Mouse (Mus musculus) forebrain, embryonic 11.5 days (tissue): ENCODE data around the gene Orai1. TPM values are rescaled to one million over a fixed set of nuclear protein-coding genes. Genes with fewer than 3 reads are reported as not detected.
"Not testable (repeated sequence)": the region's sequence is repeated elsewhere in the genome, so short reads cannot be mapped to it uniquely, and the experiment has no call there.

Experiments used
- ATAC-seq: fragments of 200-750 bp; cut with Nextera tagmentation; replicated peaks from 2 replicates; pipeline ENCODE4 v1.8.0; 2017; ENCODE audit warnings: moderate TSS enrichment; ENCODE audit not compliant: low FRiP score
- DNase-seq: peaks from one replicate; pipeline ENCODE4 v3.0.0-alpha.2; 2017; ENCODE audit warnings: low spot score
- H3K27ac ChIP-seq: fragments of 300-500 bp; sonication (generic); 2 replicates; pipeline ENCODE4 v1.5.1; 2014; ENCODE audit warnings: low read depth, low read length
- H3K27me3 ChIP-seq: fragments of 300-500 bp; sonication (generic); 2 replicates; pipeline ENCODE4 v1.6.1; 2014; ENCODE audit warnings: mild to moderate bottlenecking, low read length, mixed read lengths; ENCODE audit not compliant: control insufficient read depth, insufficient read depth
- H3K36me3 ChIP-seq: fragments of 300-500 bp; sonication (generic); 2 replicates; pipeline ENCODE4 v1.6.1; 2014; ENCODE audit warnings: mild to moderate bottlenecking, low read length, moderate library complexity, mixed read lengths; ENCODE audit not compliant: control insufficient read depth, insufficient read depth
- H3K4me1 ChIP-seq: fragments of 300-500 bp; sonication (generic); replicated peaks from 2 replicates; pipeline ENCODE4 v1.6.1; 2014; ENCODE audit warnings: low read length, mixed read lengths; ENCODE audit not compliant: control insufficient read depth, insufficient read depth
- H3K4me2 ChIP-seq: fragments of 300-500 bp; sonication (generic); 2 replicates; pipeline ENCODE4 v1.6.1; 2014; ENCODE audit warnings: low read depth, mild to moderate bottlenecking, low read length, moderate library complexity, mixed read lengths; ENCODE audit not compliant: severe bottlenecking
- H3K4me3 ChIP-seq: fragments of 300-500 bp; sonication (generic); 2 replicates; pipeline ENCODE4 v1.5.1; 2014; ENCODE audit warnings: low read depth, low read length
- H3K9ac ChIP-seq: fragments of 300-500 bp; sonication (generic); 2 replicates; pipeline ENCODE4 v1.6.1; 2014; ENCODE audit warnings: low read length
- H3K9me3 ChIP-seq: fragments of 300-500 bp; sonication (generic); 2 replicates; pipeline ENCODE4 v1.6.1; 2016; ENCODE audit warnings: low read length, mixed read lengths; ENCODE audit not compliant: control insufficient read depth
- WGBS: fragments of 180-500 bp; shearing (Covaris S2); extraction: QIAGEN DNeasy Blood & Tissue Kit; methylation state at CpG from one replicate; pipeline ENCODE4 v1.1.7; 2014; 5-methylcytosine and 5-hydroxymethylcytosine counted together
- polyA plus RNA-seq: library from polyadenylated mRNA; unstranded; fragments of >200 nt; fragmentation: Nextera tagmentation; extraction: Ambion mirVana; gene quantifications from 2 replicates; pipeline ENCODE4 v1.2.1, GENCODE M21; 2014

Gene Orai1
- polyA plus RNA-seq, result 9.6 and 9.8 TPM in 2 replicates

- Histone ChIP-seq H3K27me3 (peaks cover 2% of the 10 kb centered on the region; the same call in 1 of the 2 replicates), H3K9ac (peak within 1 kb of the TSS; percentile 57), H3K4me2 (peak within 1 kb of the TSS; percentile 80), H3K4me1 (peaks cover 17% of the 10 kb centered on the region; the same call in 1 of the 2 replicates), H3K4me3 (peak within 1 kb of the TSS; percentile 61), H3K27ac (peak within 1 kb of the TSS; percentile 73), H3K36me3 (no peaks in the 10 kb centered on the region), H3K9me3 (no peaks in the 10 kb centered on the region)
- under 1% methylated on average over 96 of the region's 106 CpGs for WGBS
- ATAC-seq (peak; percentile 90), DNase-seq (peak; percentile 99)
Measured at GRCm38 (mm10) chr5:123014753-123015701, at the start of gene Orai1. Gene Orai1, plus strand, starts transcription at chr5:123015074.

DNA sequence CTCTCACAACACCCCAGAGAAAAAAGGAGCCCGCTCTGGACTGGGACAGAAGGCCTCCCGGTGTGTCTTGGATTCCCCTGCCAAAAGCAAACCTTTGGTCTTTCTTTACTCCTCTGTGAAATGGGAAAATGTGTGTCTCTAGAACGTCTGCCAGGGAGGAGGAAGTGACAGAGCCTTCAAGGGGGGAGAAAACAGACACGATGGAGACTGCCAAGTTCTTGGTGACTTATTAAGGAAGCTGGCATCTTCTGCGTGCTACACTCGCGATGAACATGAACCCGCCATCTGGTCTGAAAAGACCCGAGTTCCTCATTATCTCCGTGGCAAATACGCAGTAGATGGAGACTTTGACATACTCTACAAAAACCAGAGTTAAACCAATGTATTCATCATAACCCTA, 49.4 kb upstream of the Orai1 start:
- no peaks in the 10 kb centered on the region for H3K4me1 ChIP-seq
- no peaks in the 10 kb centered on the region for H3K36me3 ChIP-seq
- no peak overlapping the region for H3K4me3 ChIP-seq
- no peak overlapping the region for H3K9ac ChIP-seq
- H3K4me2 ChIP-seq, result no peak overlapping the region
- 93% methylated on average over 11 of the region's 11 CpGs for WGBS
- H3K27me3 ChIP-seq, result no peaks in the 10 kb centered on the region
- DNase-seq (no peak), ATAC-seq (no peak)
- no peaks in the 10 kb centered on the region for H3K9me3 ChIP-seq
- H3K27ac ChIP-seq, result no peak overlapping the region

DNA sequence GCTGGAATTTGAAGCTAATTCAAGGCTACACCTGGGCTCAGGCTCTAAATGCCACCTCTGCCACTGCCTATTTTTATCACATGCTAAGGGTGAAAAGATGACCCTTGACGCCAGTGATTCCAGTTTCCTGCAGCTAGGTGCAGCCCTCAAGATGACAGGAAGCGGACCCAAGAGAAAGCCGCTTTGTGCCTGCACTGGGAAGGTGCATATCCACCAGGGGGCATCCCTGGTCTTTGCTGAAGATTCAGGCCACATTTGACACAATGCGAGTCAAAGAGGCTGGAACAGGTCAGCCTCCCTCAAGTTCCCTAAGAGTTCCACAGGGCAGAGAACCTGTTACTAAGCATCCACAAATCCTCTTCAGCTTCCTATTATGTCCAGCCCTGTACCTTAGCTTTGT, 46.6 kb upstream of the Orai1 start:
- Histone ChIP-seq H3K9ac (no peak overlapping the region), H3K27me3 (no peaks in the 10 kb centered on the region), H3K9me3 (no peaks in the 10 kb centered on the region), H3K27ac (no peak overlapping the region), H3K4me2 (no peak overlapping the region), H3K4me3 (no peak overlapping the region), H3K4me1 (no peaks in the 10 kb centered on the region), H3K36me3 (no peaks in the 10 kb centered on the region)
- no peak for ATAC-seq
- DNase-seq, result peak; percentile 82
- WGBS, result 36% methylated on average over 4 of the region's 4 CpGs

DNA sequence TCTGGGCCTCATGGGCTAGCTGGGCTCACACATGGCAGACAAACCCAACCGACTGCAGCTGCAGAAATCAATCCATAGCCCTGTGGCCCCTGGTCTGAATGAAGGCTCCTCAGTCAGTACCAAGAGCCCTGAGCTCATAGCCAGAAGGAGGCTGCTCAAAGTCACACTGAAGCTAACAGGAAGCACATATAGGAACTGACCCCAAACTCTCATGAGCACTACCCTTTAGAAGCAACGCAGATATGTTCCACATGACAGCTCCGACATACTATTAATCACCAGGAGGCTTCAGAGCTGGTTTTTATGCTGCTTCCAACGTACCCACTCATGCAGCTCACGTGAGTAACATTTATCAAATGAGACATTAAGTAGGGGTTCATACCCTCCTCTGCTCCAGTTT, 44.8 kb upstream of the Orai1 start:
- DNase-seq, result no peak
- WGBS, result 87% methylated on average over 5 of the region's 5 CpGs
- Histone ChIP-seq H3K9me3 (no peaks in the 10 kb centered on the region), H3K4me3 (no peak overlapping the region), H3K9ac (no peak overlapping the region), H3K36me3 (no peaks in the 10 kb centered on the region), H3K27me3 (no peaks in the 10 kb centered on the region), H3K27ac (no peak overlapping the region), H3K4me2 (no peak overlapping the region), H3K4me1 (no peaks in the 10 kb centered on the region)
- no peak for ATAC-seq

DNA sequence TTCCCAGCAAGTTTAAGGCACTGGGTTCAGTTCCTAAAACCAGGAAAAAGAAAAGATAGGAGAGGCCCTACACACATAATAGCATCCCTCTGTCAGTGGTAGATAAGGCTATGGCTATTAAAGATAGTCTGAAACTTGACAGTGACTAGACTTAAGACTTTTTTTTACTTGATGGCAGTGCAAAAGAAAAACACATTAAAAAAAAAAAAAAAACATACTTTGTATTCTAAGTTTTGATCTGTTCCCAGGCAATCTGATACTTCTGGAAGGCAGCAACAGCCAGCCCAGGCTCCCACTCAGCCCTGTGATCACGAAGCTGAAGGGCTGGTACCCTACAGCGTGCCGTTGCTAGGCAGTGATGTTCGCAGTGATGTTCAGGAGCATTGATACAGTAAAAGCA, 43.4 kb upstream of the Orai1 start:
- H3K4me1 ChIP-seq, result no peaks in the 10 kb centered on the region
- H3K9ac ChIP-seq, result no peak overlapping the region
- no peaks in the 10 kb centered on the region for H3K27me3 ChIP-seq
- H3K4me2 ChIP-seq, result no peak overlapping the region
- 88% methylated on average over 4 of the region's 4 CpGs for WGBS
- no peak for DNase-seq
- no peaks in the 10 kb centered on the region; the same call in 1 of the 2 replicates for H3K36me3 ChIP-seq
- ATAC-seq, result no peak
- no peak overlapping the region for H3K27ac ChIP-seq
- H3K4me3 ChIP-seq, result no peak overlapping the region
- no peaks in the 10 kb centered on the region for H3K9me3 ChIP-seq

DNA sequence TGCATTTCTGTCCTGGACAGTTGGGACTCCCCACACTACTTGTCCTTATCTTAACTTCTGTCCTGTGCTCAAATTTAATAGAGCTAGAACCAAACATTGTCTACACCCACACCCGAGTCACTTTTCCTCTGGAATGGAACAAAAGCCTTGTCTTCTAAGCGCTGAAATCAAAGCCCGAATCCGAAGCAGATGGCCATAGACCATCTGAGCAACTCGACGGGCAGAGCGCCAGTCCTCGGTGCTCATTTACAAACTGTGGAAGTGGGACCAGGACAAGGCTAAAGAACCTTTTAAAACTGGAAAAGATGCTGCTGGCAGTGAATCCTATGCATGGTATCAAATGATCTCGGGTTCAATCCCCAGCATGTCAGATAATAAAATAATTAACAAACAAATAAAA, 42.8 kb upstream of the Orai1 start:
- Histone ChIP-seq H3K4me1 (no peaks in the 10 kb centered on the region), H3K4me2 (no peak overlapping the region), H3K27me3 (no peaks in the 10 kb centered on the region), H3K27ac (no peak overlapping the region), H3K4me3 (no peak overlapping the region), H3K36me3 (no peaks in the 10 kb centered on the region; the same call in 1 of the 2 replicates), H3K9me3 (no peaks in the 10 kb centered on the region), H3K9ac (no peak overlapping the region)
- DNase-seq, result no peak
- ATAC-seq, result no peak
- WGBS, result 85% methylated on average over 9 of the region's 9 CpGs

GRCm38 (mm10) chr5:122974701-122975100, 40.2 kb upstream of the Orai1 start:
- DNase-seq, H3K4me1 ChIP-seq, ATAC-seq, H3K4me3 ChIP-seq, H3K4me2 ChIP-seq, H3K36me3 ChIP-seq, H3K27ac ChIP-seq, H3K9ac ChIP-seq, H3K27me3 ChIP-seq, H3K9me3 ChIP-seq: not testable (repeated sequence)
- 86% methylated on average over 4 of the region's 4 CpGs for WGBS

GRCm38 (mm10) chr5:122978970-122979369, 35.9 kb upstream of the Orai1 start:
- Histone ChIP-seq H3K9me3 (no peaks in the 10 kb centered on the region), H3K27ac (no peak overlapping the region), H3K4me1 (no peaks in the 10 kb centered on the region), H3K4me3 (no peak overlapping the region), H3K4me2 (no peak overlapping the region), H3K27me3 (no peaks in the 10 kb centered on the region), H3K36me3 (no peaks in the 10 kb centered on the region; the same call in 1 of the 2 replicates), H3K9ac (no peak overlapping the region)
- ATAC-seq (no peak), DNase-seq (no peak)
- WGBS, result 91% methylated on average over 8 of the region's 8 CpGs
